Mouse (Mus musculus) c-Kit-positive CD71-positive TER-119-negative erythroid progenitor cells, embryonic 14.5 days (primary cell): Measurements from ENCODE around the gene Tinagl1.

Experiments
- DNase-seq: peaks from one replicate; pipeline ENCODE4 v3.0.0-alpha.2; 2013; ENCODE audit warnings: low read depth

Gene Tinagl1

DNA sequence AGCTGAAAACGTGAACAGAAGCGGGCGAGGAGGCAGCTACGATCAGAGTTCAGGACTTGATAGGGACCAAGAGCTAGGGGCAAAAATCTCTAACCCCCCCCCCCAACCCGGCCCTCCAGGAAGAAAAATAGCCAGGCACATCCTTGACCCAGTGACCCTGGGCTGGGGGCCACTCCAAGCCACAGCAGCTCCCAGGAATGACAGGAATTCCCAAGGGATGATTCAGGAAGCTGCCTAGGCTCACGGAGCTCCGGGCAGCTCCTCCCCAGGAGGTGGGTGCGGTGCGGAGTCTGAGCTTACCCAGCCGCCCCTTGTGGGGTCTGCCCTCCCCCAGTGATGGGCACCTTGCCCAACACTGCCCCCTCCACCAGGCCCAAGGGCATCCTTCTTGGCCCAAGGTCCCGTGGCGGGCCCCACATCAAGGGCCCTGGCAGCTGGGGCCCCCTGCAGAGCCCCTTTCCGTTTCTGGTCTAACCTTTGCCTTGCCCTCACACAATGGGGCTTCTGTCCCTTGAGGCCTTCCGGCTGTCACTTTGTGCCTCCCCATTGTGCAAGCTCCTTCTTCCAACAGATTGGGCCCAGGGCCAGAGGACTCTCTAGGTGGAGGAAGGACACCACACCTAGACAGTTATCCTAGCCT lies at the start of gene Tinagl1:
Gene Tinagl1 (minus strand): TSS at position 51 of the 640 bp plus-strand sequence.
- no peak for DNase-seq

- DNase-seq, result no peak
Observed at GRCm38 (mm10) chr4:130224071-130224470, 49.1 kb upstream of the Tinagl1 start.

DNA sequence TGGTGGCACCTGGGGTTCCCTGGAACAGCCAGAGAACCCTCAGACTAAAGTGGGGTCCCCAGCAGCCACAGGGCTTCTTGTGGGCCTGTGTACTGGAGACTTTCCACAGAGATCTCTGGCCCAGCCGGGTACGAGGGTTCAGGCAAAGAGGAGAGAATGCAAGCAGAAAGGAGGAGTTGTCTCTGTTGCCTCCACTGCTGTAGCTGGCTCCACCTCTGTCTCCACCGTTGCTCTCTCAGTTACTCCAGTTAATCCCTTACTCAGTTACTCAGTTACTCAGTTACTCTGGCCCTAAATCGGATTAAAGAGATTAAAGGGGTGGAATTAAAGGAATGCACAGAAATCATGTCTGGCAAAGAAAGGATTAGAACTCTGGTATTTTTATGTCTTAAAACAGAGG lies 47.3 kb upstream of the Tinagl1 start, which contains the start of gene Gm853:
Gene Gm853 (minus strand): TSS at position 223 of the 400 bp plus-strand sequence.
- no peak for DNase-seq

DNA sequence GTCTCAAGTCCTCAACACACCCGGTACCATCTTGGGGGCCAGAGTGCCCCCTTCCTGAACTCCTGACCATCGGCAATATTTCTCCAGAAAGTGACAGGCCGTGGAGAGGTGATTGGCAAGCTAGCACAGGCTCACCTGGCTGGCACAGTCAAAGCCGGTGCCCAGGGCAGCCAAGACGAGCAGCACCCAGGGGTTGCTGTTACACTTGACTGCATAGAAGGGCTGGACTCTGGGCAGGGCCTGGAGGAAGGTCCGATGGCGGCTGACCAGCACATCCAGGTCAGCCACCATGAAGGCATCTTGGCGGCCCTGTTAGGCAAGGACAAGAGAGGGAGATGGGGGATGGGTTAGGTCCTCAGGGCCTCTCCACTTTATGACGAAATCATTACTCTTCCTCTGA lies 45.3 kb upstream of the Tinagl1 start:
- DNase-seq, result no peak

DNA sequence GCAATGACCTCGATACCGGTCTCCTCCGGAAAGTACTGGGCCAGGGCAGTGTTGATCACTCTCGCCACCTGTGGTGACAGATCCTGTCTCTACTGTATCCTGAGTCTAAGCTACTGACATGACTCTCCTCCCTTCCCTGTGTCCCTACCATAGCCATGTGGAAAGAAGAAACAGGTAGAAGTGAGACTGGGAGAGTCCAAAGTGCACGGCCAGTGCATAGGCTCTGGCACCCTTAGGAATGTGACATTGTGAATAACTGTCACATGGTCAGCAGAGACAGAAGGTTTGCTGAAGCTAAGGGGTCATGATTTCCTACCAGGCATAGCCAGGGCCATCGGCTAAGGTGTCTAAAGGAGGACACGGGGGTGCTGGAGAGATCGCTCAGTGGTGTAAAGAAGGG lies 40.5 kb upstream of the Tinagl1 start:
- DNase-seq, result no peak

GRCm38 (mm10) chr4:130213857-130214256 lies 38.9 kb upstream of the Tinagl1 start:
- peak; percentile 34 for DNase-seq

DNA sequence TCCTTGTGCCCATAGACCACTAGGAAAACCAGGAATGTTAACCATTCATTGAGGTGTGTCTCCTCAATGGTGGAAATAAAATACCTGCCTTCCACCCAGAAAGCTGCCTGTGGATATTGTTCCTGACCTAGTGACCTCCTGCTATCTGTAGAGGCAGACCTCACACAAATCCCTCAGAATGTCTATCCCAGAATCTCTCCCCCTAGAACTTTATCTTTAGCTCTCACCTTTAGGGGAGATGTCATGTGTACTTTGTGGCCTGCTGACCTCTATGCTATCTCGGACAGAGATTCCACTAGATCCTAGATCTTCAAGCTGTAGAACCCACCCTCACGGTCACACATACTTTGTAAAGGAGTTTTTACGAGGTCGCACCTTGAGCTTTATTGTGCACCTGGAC lies 38.3 kb upstream of the Tinagl1 start:
- DNase-seq, result no peak

GRCm38 (mm10) chr4:130212421-130212820 lies 37.5 kb upstream of the Tinagl1 start:
- DNase-seq, result no peak

- no peak for DNase-seq
Observed at GRCm38 (mm10) chr4:130211870-130212269, 36.9 kb upstream of the Tinagl1 start.

DNA sequence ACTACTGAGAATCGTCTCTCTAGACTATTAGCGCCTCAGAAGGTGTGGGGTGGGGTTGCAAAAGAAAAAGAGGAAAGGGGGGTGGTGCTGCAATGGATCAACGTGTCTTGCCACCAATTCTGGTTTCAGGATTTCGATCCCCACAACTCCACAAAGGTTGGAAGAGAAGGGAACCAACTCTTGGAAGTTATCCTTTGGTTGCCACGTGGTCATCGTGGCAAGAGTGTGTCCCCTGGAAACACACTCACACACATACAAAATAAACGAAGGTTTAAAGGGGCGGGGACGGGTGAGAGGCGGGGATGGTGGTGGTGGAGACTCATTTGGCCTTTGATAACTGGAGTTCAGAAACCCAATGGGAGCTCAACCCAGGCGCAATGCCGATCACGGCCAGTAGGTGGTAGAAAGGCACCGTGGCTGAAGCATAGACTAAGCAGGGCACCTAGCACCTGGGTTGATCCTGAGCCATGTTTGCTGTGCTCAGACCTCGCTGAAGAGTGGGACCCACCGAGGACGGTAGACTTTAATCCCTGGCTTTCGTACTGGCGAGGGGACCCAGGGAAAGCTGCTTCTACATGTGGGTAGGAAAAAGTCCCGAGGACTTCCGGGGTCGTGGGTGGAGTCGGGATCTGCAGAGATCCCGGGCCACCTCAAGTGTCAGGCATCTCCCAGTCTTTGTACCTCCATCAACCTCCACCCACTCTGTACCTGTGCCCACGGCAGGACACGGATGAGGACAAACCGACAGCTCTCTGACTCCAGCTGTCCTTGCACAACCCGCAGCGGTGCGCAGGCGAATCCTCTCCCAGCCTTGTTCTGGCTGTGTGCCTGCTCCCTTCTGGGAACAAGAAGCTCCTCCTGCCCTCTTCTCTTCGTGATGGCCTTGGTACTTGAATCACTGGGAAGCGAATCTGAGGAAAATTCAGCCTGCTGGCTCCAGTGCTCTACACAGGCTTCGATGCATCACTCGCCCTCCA lies 24.1 kb upstream of the Tinagl1 start:
- DNase-seq, result peak; percentile 73

DNA sequence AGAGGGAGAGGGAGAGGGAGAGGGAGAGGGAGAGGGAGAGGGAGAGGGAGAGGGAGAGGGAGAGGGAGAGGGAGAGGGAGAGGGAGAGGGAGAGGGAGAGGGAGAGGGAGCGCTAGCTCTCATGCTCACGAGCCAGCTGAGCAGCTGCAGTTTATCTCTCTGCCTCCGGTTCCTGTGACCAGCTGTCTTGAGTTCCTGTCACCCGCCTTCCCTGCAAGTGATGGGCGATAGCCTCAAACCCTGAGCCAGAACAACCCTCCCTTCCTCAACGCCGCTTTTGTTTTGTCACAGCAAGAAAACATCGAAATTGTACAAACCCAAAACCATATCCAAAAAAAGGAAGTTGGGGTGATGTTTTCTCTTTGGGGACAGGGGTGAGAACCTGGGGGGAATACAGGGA lies 21.6 kb upstream of the Tinagl1 start:
- no peak for DNase-seq

GRCm38 (mm10) chr4:130195924-130196323 lies 21.0 kb upstream of the Tinagl1 start:
- DNase-seq, result no peak

- DNase-seq, result no peak
Observed at GRCm38 (mm10) chr4:130192266-130192665, 17.3 kb upstream of the Tinagl1 start.

GRCm38 (mm10) chr4:130189606-130190005 lies 14.7 kb upstream of the Tinagl1 start:
- DNase-seq, result no peak

GRCm38 (mm10) chr4:130188806-130189297 lies 13.9 kb upstream of the Tinagl1 start:
- peak; percentile 59 for DNase-seq

- DNase-seq, result no peak
Observed at GRCm38 (mm10) chr4:130186891-130187290, 12.0 kb upstream of the Tinagl1 start.

GRCm38 (mm10) chr4:130186450-130186849 lies 11.5 kb upstream of the Tinagl1 start:
- DNase-seq, result no peak

- DNase-seq, result no peak
Observed at GRCm38 (mm10) chr4:130183879-130184278, 9.0 kb upstream of the Tinagl1 start.

DNA sequence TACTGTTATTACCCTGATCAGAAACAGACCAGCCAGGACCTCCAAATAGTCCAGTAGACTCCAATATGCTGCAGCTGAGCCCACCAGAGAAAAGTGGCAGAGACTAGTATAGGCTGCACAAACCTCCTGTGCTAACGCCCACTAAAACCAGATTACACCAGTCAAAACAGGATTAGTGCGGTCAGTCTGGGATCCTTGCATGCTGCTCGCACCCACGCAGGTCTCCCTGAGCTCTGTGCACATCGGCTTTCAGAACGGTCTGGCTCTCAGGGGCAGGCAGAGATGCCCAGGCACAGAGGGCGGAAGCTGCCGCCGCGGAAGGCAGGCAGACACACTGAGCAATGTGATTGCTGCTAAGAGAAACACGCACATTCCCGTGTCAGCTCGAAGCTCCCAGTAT lies 8.1 kb upstream of the Tinagl1 start:
- DNase-seq, result no peak

DNA sequence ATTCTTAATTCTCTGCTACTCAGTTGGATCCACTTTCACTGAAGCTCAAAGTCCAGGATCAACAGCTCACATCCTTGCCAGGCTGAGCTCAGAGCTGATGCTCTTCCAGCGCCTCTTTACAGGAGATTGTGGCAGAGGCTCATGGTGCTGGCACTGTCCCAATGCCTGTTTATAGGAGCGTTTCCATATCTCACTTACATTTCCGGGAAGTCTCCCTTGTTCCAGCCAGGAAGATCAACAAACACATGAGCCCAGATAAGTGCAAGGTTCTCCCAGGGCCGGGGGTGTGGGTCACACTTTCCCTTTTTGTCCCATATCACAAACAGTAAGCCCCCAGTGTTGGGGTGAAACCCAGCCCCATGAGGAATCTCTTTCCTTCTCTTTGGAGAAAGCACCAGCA lies 7.0 kb upstream of the Tinagl1 start:
- no peak for DNase-seq

DNA sequence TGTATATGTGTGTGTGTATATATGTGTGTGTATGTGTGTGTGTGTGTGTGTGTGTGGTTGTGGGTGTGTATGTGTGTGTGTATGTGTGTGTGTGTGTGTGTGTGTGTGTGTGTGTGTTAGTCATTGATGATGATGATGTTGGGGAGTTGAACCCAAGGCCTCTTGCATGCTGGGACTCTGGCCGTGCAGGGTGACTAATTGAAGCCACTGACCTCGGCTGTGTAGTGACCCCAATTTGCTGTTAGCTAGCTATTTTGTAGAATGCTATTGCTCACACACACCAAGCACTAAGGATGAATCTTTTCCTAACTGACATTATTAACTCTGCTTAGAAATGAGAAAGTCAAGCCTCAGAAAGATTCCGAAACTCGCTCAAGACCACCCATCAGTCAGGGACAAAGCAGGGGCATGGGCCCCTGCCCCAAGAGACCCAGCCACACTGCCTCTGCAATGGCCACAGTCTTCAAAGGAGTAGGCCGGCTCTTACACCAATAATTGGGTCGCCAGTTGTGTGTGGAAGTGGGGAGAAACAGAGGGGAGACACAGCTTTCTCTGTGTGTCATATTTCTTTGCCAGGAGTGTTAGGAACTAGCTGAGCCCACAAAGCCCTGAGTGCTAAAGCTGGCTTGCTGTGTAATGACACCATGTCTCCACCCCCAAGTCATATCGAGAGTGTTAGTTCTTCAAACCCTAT lies 6.1 kb upstream of the Tinagl1 start:
- no peak for DNase-seq

GRCm38 (mm10) chr4:130179876-130180275 lies 5.0 kb upstream of the Tinagl1 start:
- no peak for DNase-seq
